Mouse (Mus musculus) embryo, embryonic 10.5 days (tissue): ENCODE results near the gene Pirt.

Source experiments
- DNase-seq: peaks from one replicate; pipeline ENCODE4 v3.0.0-alpha.2; 2015; ENCODE audit warnings: low spot score

Gene Pirt

GRCm38 (mm10) chr11:66911811-66912210 is at the start of gene Pirt:
Pirt (plus strand) TSS chr11:66911981.
- DNase-seq = no peak

- DNase-seq = peak; percentile 90
Measured at GRCm38 (mm10) chr11:66871701-66872100, 40.1 kb upstream of the Pirt start.

GRCm38 (mm10) chr11:66872773-66873470 is 38.9 kb upstream of the Pirt start:
- DNase-seq = no peak

GRCm38 (mm10) chr11:66881291-66881690 is 30.5 kb upstream of the Pirt start:
- no peak for DNase-seq

GRCm38 (mm10) chr11:66882224-66883040 is 29.3 kb upstream of the Pirt start:
- DNase-seq = no peak

- no peak for DNase-seq
Measured at GRCm38 (mm10) chr11:66892536-66892935, 19.2 kb upstream of the Pirt start.

GRCm38 (mm10) chr11:66898747-66899146 is 13.0 kb upstream of the Pirt start:
- no peak for DNase-seq

- DNase-seq = peak; percentile 83
Measured at GRCm38 (mm10) chr11:66899426-66899825, 12.4 kb upstream of the Pirt start.

- no peak for DNase-seq
Measured at GRCm38 (mm10) chr11:66902801-66903200, 9.0 kb upstream of the Pirt start.

GRCm38 (mm10) chr11:66905617-66906384 is 6.0 kb upstream of the Pirt start:
- peak; percentile 92 for DNase-seq

- no peak for DNase-seq
Measured at GRCm38 (mm10) chr11:66912531-66913458, 1.0 kb downstream of the Pirt start.

- DNase-seq = peak; percentile 71
Measured at GRCm38 (mm10) chr11:66914249-66914648, 2.5 kb downstream of the Pirt start.

GRCm38 (mm10) chr11:66920012-66920411 is 8.2 kb downstream of the Pirt start:
- no peak for DNase-seq

- no peak for DNase-seq
Measured at GRCm38 (mm10) chr11:66924095-66924823, 12.5 kb downstream of the Pirt start.

- no peak for DNase-seq
Measured at GRCm38 (mm10) chr11:66928311-66928710, 16.5 kb downstream of the Pirt start.

GRCm38 (mm10) chr11:66932827-66933599 is 21.2 kb downstream of the Pirt start:
- no peak for DNase-seq

- no peak for DNase-seq
Measured at GRCm38 (mm10) chr11:66934428-66935173, 22.8 kb downstream of the Pirt start.

- DNase-seq = no peak
Measured at GRCm38 (mm10) chr11:66942011-66942410, 30.2 kb downstream of the Pirt start.

GRCm38 (mm10) chr11:66945224-66945767 is 33.5 kb downstream of the Pirt start:
- no peak for DNase-seq
